Mouse (Mus musculus): ENCODE results near the gene Tmem104. TPM values are rescaled to one million over a fixed set of nuclear protein-coding genes. Genes with fewer than 3 reads are reported as not detected.
A peak's percentile ranks its signal among the peaks of the same experiment; 100 is the strongest.

Tmem104 gene
- polyA plus RNA-seq, 1 experiment = 24.1 TPM

GRCm38 (mm10) chr11:115246386-115246785 is 59.1 kb downstream of the Tmem104 start:
- H3K4me3 ChIP-seq (ENCODE audit: control insufficient read depth, insufficient read depth, low read length) = no peak overlapping the region
- DNase-seq = no peak
- no peak overlapping the region for H3K27ac ChIP-seq (ENCODE audit: control insufficient read depth, insufficient read depth, low read length)
- H3K36me3 ChIP-seq (ENCODE audit: control insufficient read depth, insufficient read depth, low read length) = 0 out of 2 replicates have a peak, but pooled peaks cover 3% of the 10 kb centered on the region
- WGBS = 31% methylated on average over 8 of the region's 8 CpGs
- H3K27me3 ChIP-seq (ENCODE audit: control insufficient read depth, insufficient read depth, low read length) = peaks cover 21% of the 10 kb centered on the region; the same call in 1 of the 2 replicates
- peaks cover 42% of the 10 kb centered on the region for H3K4me1 ChIP-seq (replicated peaks; ENCODE audit: control insufficient read depth, insufficient read depth, low read length)
- TF ChIP-seq POLR2A (IDR thresholded peaks at IDR 0.05; ENCODE audit: control insufficient read depth, extremely low read depth, insufficient read depth, low read length, poor library complexity) (0 out of 2 replicates have a peak, but pooled peaks have one; percentile 18), CTCF (IDR thresholded peaks at IDR 0.05; ENCODE audit: borderline replicate concordance, control insufficient read depth, extremely low read depth, insufficient read depth, low read length, poor library complexity) (no peak)

- H3K27ac ChIP-seq (ENCODE audit: control insufficient read depth, insufficient read depth, low read length) = no peak overlapping the region
- H3K27me3 ChIP-seq (ENCODE audit: control insufficient read depth, insufficient read depth, low read length) = peaks cover 21% of the 10 kb centered on the region; the same call in 1 of the 2 replicates
- no peak for DNase-seq
- H3K4me1 ChIP-seq (replicated peaks; ENCODE audit: control insufficient read depth, insufficient read depth, low read length) = peaks cover 38% of the 10 kb centered on the region
- H3K36me3 ChIP-seq (ENCODE audit: control insufficient read depth, insufficient read depth, low read length) = 0 out of 2 replicates have a peak, but pooled peaks cover 3% of the 10 kb centered on the region
- no peak for TF ChIP-seq CTCF (IDR thresholded peaks at IDR 0.05; ENCODE audit: borderline replicate concordance, control insufficient read depth, extremely low read depth, insufficient read depth, low read length, poor library complexity)
- TF ChIP-seq POLR2A (IDR thresholded peaks at IDR 0.05; ENCODE audit: control insufficient read depth, extremely low read depth, insufficient read depth, low read length, poor library complexity) = no peak
- WGBS = 52% methylated on average over 3 of the region's 3 CpGs
- no peak overlapping the region for H3K4me3 ChIP-seq (ENCODE audit: control insufficient read depth, insufficient read depth, low read length)
These were observed 60.0 kb downstream of the Tmem104 start for GRCm38 (mm10) chr11:115247240-115247639.

GRCm38 (mm10) chr11:115247945-115248344 is 60.7 kb downstream of the Tmem104 start:
- no peak for DNase-seq
- 60% methylated on average over 6 of the region's 6 CpGs for WGBS
- H3K4me1 ChIP-seq (replicated peaks; ENCODE audit: control insufficient read depth, insufficient read depth, low read length) = peaks cover 32% of the 10 kb centered on the region

GRCm38 (mm10) chr11:115249721-115250404 is 62.6 kb downstream of the Tmem104 start:
- peaks cover 26% of the 10 kb centered on the region for H3K4me1 ChIP-seq (replicated peaks; ENCODE audit: control insufficient read depth, insufficient read depth, low read length)
- 0 out of 2 replicates have a peak, but pooled peaks have one; percentile 13 for TF ChIP-seq POLR2A (IDR thresholded peaks at IDR 0.05; ENCODE audit: control insufficient read depth, extremely low read depth, insufficient read depth, low read length, poor library complexity)
- TF ChIP-seq CTCF (IDR thresholded peaks at IDR 0.05; ENCODE audit: borderline replicate concordance, control insufficient read depth, extremely low read depth, insufficient read depth, low read length, poor library complexity) = no peak
- no peak overlapping the region for H3K27ac ChIP-seq (ENCODE audit: control insufficient read depth, insufficient read depth, low read length)
- WGBS = 3% methylated on average over 62 of the region's 63 CpGs
- no peak for DNase-seq
- H3K4me3 ChIP-seq (ENCODE audit: control insufficient read depth, insufficient read depth, low read length) = peak overlapping the region; percentile 27
- no peaks in the 10 kb centered on the region for H3K36me3 ChIP-seq (ENCODE audit: control insufficient read depth, insufficient read depth, low read length)
- peaks cover 21% of the 10 kb centered on the region; the same call in 1 of the 2 replicates for H3K27me3 ChIP-seq (ENCODE audit: control insufficient read depth, insufficient read depth, low read length)

More at GRCm38 (mm10) chr11:115247945-115248344, 60.7 kb downstream of the Tmem104 start:
- Histone ChIP-seq H3K27ac (ENCODE audit: control insufficient read depth, insufficient read depth, low read length) (no peak overlapping the region), H3K4me3 (ENCODE audit: control insufficient read depth, insufficient read depth, low read length) (no peak overlapping the region), H3K36me3 (ENCODE audit: control insufficient read depth, insufficient read depth, low read length) (0 out of 2 replicates have a peak, but pooled peaks cover 3% of the 10 kb centered on the region), H3K27me3 (ENCODE audit: control insufficient read depth, insufficient read depth, low read length) (peaks cover 21% of the 10 kb centered on the region; the same call in 1 of the 2 replicates)
- TF ChIP-seq CTCF (IDR thresholded peaks at IDR 0.05; ENCODE audit: borderline replicate concordance, control insufficient read depth, extremely low read depth, insufficient read depth, low read length, poor library complexity) (no peak), POLR2A (IDR thresholded peaks at IDR 0.05; ENCODE audit: control insufficient read depth, extremely low read depth, insufficient read depth, low read length, poor library complexity) (no peak)

GRCm38 (mm10) chr11:115250405-115251090 is 63.3 kb downstream of the Tmem104 start:
- DNase-seq = no peak
- H3K27ac ChIP-seq (ENCODE audit: control insufficient read depth, insufficient read depth, low read length) = no peak overlapping the region
- peaks cover 26% of the 10 kb centered on the region for H3K4me1 ChIP-seq (replicated peaks; ENCODE audit: control insufficient read depth, insufficient read depth, low read length)
- H3K27me3 ChIP-seq (ENCODE audit: control insufficient read depth, insufficient read depth, low read length) = peaks cover 21% of the 10 kb centered on the region; the same call in 1 of the 2 replicates
- H3K4me3 ChIP-seq (ENCODE audit: control insufficient read depth, insufficient read depth, low read length) = peak overlapping the region; percentile 27
- TF ChIP-seq CTCF (IDR thresholded peaks at IDR 0.05; ENCODE audit: borderline replicate concordance, control insufficient read depth, extremely low read depth, insufficient read depth, low read length, poor library complexity) = no peak
- no peak for TF ChIP-seq POLR2A (IDR thresholded peaks at IDR 0.05; ENCODE audit: control insufficient read depth, extremely low read depth, insufficient read depth, low read length, poor library complexity)
- 12% methylated on average over 36 of the region's 36 CpGs for WGBS
- no peaks in the 10 kb centered on the region for H3K36me3 ChIP-seq (ENCODE audit: control insufficient read depth, insufficient read depth, low read length)

GRCm38 (mm10) chr11:115251258-115251657 is 64.0 kb downstream of the Tmem104 start:
- 93% methylated on average over 3 of the region's 3 CpGs for WGBS
- H3K27me3 ChIP-seq (ENCODE audit: control insufficient read depth, insufficient read depth, low read length) = peaks cover 21% of the 10 kb centered on the region; the same call in 1 of the 2 replicates

More at GRCm38 (mm10) chr11:115251258-115251657, 64.0 kb downstream of the Tmem104 start:
- Histone ChIP-seq H3K4me3 (ENCODE audit: control insufficient read depth, insufficient read depth, low read length) (no peak overlapping the region), H3K36me3 (ENCODE audit: control insufficient read depth, insufficient read depth, low read length) (no peaks in the 10 kb centered on the region), H3K4me1 (replicated peaks; ENCODE audit: control insufficient read depth, insufficient read depth, low read length) (peaks cover 24% of the 10 kb centered on the region), H3K27ac (ENCODE audit: control insufficient read depth, insufficient read depth, low read length) (no peak overlapping the region)
- DNase-seq = no peak
- TF ChIP-seq CTCF (IDR thresholded peaks at IDR 0.05; ENCODE audit: borderline replicate concordance, control insufficient read depth, extremely low read depth, insufficient read depth, low read length, poor library complexity) (no peak), POLR2A (IDR thresholded peaks at IDR 0.05; ENCODE audit: control insufficient read depth, extremely low read depth, insufficient read depth, low read length, poor library complexity) (no peak)

Data from thymus, adult 2 months (tissue).